Mouse (Mus musculus): ENCODE data around the gene Mark1. TPM values are rescaled to one million over a fixed set of nuclear protein-coding genes. Genes with fewer than 3 reads are reported as not detected.

The Mark1 gene
- total RNA-seq, 2 experiments from 2014 or later: 94.4 to 104 TPM

- intact Hi-C loops (cut with DNase I): loop anchor here (5.0 kb wide), 1 partner anchor 91 kb away; the partner anchor contains the start of gene Mark1
- no peak for DNase-seq (ENCODE audit: low spot score in 2 of 2)
These were observed 93.2 kb downstream of the Mark1 start for GRCm38 (mm10) chr1:184905904-184906745.

- intact Hi-C loops (cut with DNase I): loop anchor here (5.0 kb wide), 1 partner anchor 92 kb away; the partner anchor contains the start of gene Mark1
- no peak for DNase-seq (ENCODE audit: low spot score in 2 of 2)
These were observed 94.0 kb downstream of the Mark1 start for GRCm38 (mm10) chr1:184905371-184905770.

- no peak for DNase-seq (ENCODE audit: low spot score in 2 of 2)
- intact Hi-C loops (cut with DNase I): no loop called here
These were observed 95.7 kb downstream of the Mark1 start for GRCm38 (mm10) chr1:184903697-184904096.

GRCm38 (mm10) chr1:184902886-184903285, 96.5 kb downstream of the Mark1 start:
- intact Hi-C loops (cut with DNase I): no loop called here

GRCm38 (mm10) chr1:184897350-184897749, 102.0 kb downstream of the Mark1 start:
- no peak for DNase-seq (ENCODE audit: low spot score in 2 of 2)
- intact Hi-C loops (cut with DNase I): loop anchor here (10.0 kb wide), 1 partner anchor 297 kb away; no protein-coding TSS in a partner anchor

More at GRCm38 (mm10) chr1:184902886-184903285, 96.5 kb downstream of the Mark1 start:
- DNase-seq (ENCODE audit: low spot score in 2 of 2): no peak

- no peak for DNase-seq (ENCODE audit: low spot score in 2 of 2)
- intact Hi-C loops (cut with DNase I): loop anchor here (2.0 to 10.0 kb wide), 2 partner anchors 39 to 303 kb away; no protein-coding TSS in a partner anchor
These were observed 107.4 kb downstream of the Mark1 start for GRCm38 (mm10) chr1:184891998-184892397.

GRCm38 (mm10) chr1:184889454-184889853, 109.9 kb downstream of the Mark1 start:
- DNase-seq (ENCODE audit: low spot score in 2 of 2): no peak
- intact Hi-C loops (cut with DNase I): no loop called here

GRCm38 (mm10) chr1:184886160-184886559, 113.2 kb downstream of the Mark1 start:
- intact Hi-C loops (cut with DNase I): no loop called here
- no peak for DNase-seq (ENCODE audit: low spot score in 2 of 2)

GRCm38 (mm10) chr1:184882281-184883268, 116.8 kb downstream of the Mark1 start, which contains the start of gene C130074G19Rik:
Gene C130074G19Rik, minus strand, starts transcription at chr1:184883218.
- intact Hi-C loops (cut with DNase I): no loop called here
- DNase-seq (ENCODE audit: low spot score in 2 of 2): no peak

GRCm38 (mm10) chr1:184881861-184882260, 117.5 kb downstream of the Mark1 start:
- DNase-seq (ENCODE audit: low spot score in 2 of 2): no peak
- intact Hi-C loops (cut with DNase I): no loop called here

- intact Hi-C loops (cut with DNase I): no loop called here
These were observed 118.2 kb downstream of the Mark1 start for GRCm38 (mm10) chr1:184881211-184881610.

GRCm38 (mm10) chr1:184878860-184879259, 120.5 kb downstream of the Mark1 start:
- no peak for DNase-seq (ENCODE audit: low spot score in 2 of 2)
- intact Hi-C loops (cut with DNase I): no loop called here

More at GRCm38 (mm10) chr1:184881211-184881610, 118.2 kb downstream of the Mark1 start:
- no peak for DNase-seq (ENCODE audit: low spot score in 2 of 2)

- intact Hi-C loops (cut with DNase I): no loop called here
- DNase-seq (ENCODE audit: low spot score in 2 of 2): peak; percentile 34 to 70
These were observed 122.1 kb downstream of the Mark1 start for GRCm38 (mm10) chr1:184877306-184877705.

- intact Hi-C loops (cut with DNase I): no loop called here
- DNase-seq (ENCODE audit: low spot score in 2 of 2): no peak
These were observed 125.5 kb downstream of the Mark1 start for GRCm38 (mm10) chr1:184873910-184874309.

GRCm38 (mm10) chr1:184872069-184872819, 127.1 kb downstream of the Mark1 start:
- intact Hi-C loops (cut with DNase I): no loop called here
- no peak for DNase-seq (ENCODE audit: low spot score in 2 of 2)

GRCm38 (mm10) chr1:184871506-184871905, 127.9 kb downstream of the Mark1 start:
- intact Hi-C loops (cut with DNase I): no loop called here
- DNase-seq (ENCODE audit: low spot score in 2 of 2): no peak

GRCm38 (mm10) chr1:184870646-184871385, 128.6 kb downstream of the Mark1 start:
- no peak for DNase-seq (ENCODE audit: low spot score in 2 of 2)
- intact Hi-C loops (cut with DNase I): no loop called here

- intact Hi-C loops (cut with DNase I): no loop called here
- DNase-seq (ENCODE audit: low spot score in 2 of 2): no peak
These were observed 129.3 kb downstream of the Mark1 start for GRCm38 (mm10) chr1:184869939-184870565.

Data from left cerebral cortex, postnatal 14 days (tissue).